Mouse (Mus musculus) thymus, adult 2 months (tissue): ENCODE measurements at regions not wholly inside any gene's neighbourhood (a gene's known extent, or its start where the extent isn't known, plus 50 kb on each side); places are given as distances from the start of the nearest gene placed in this dataset.

Source experiments
- DNase-seq: peaks from one replicate; pipeline ENCODE4 v3.0.0; 2021
- H3K27ac ChIP-seq: fragments of 200-500 bp; 2 replicates; pipeline ENCODE4 v1.5.1; 2012; ENCODE audit warnings: low read length, control low read depth; ENCODE audit not compliant: control insufficient read depth, insufficient read depth
- H3K27me3 ChIP-seq: fragments of 200-500 bp; 2 replicates; pipeline ENCODE4 v1.6.1; 2012; ENCODE audit warnings: mild to moderate bottlenecking, low read length, moderate library complexity, mixed read lengths; ENCODE audit not compliant: control insufficient read depth, insufficient read depth
- H3K36me3 ChIP-seq: fragments of 200-500 bp; 2 replicates; pipeline ENCODE4 v1.6.1; 2012; ENCODE audit warnings: mild to moderate bottlenecking, low read length, moderate library complexity; ENCODE audit not compliant: control insufficient read depth, insufficient read depth
- H3K4me1 ChIP-seq: fragments of 200-500 bp; replicated peaks from 2 replicates; pipeline ENCODE4 v1.6.1; 2012; ENCODE audit warnings: low read length; ENCODE audit not compliant: control insufficient read depth, insufficient read depth
- H3K4me3 ChIP-seq: fragments of 200-500 bp; 2 replicates; pipeline ENCODE4 v1.5.1; 2012; ENCODE audit warnings: mild to moderate bottlenecking, low read length, control low read depth, moderate library complexity; ENCODE audit not compliant: control insufficient read depth, insufficient read depth
- CTCF ChIP-seq: fragments of 200-500 bp; IDR thresholded peaks from 2 replicates; pipeline ENCODE4 v1.5.1; 2012; ENCODE audit warnings: mild to moderate bottlenecking, control low read depth, low read length, moderate library complexity, borderline replicate concordance; ENCODE audit not compliant: control insufficient read depth, poor library complexity, insufficient read depth; ENCODE audit errors: extremely low read depth
- POLR2A ChIP-seq: fragments of 200-500 bp; IDR thresholded peaks from 2 replicates; pipeline ENCODE4 v1.6.1; 2012; ENCODE audit warnings: mild to moderate bottlenecking, low read length, control low read depth, moderate library complexity; ENCODE audit not compliant: control insufficient read depth, poor library complexity, insufficient read depth; ENCODE audit errors: extremely low read depth
- WGBS: fragments of 180-500 bp; shearing (Covaris S2); methylation state at CpG from one replicate; pipeline ENCODE4 v1.1.7; 2018; 5-methylcytosine and 5-hydroxymethylcytosine counted together

- WGBS: 96% methylated on average over 4 of the region's 4 CpGs
- H3K27me3 ChIP-seq: no peaks in the 10 kb centered on the region
- no peak overlapping the region for H3K4me3 ChIP-seq
- no peak overlapping the region for H3K27ac ChIP-seq
- TF ChIP-seq POLR2A (no peak), CTCF (no peak)
- DNase-seq: no peak
- H3K36me3 ChIP-seq: no peaks in the 10 kb centered on the region
- no peaks in the 10 kb centered on the region for H3K4me1 ChIP-seq
These were observed 153.6 kb upstream of the Ankrd55 start for GRCm38 (mm10) chr13:112134701-112135100.

GRCm38 (mm10) chr13:112135777-112136176 is 152.5 kb upstream of the Ankrd55 start:
- WGBS: 95% methylated on average over 5 of the region's 5 CpGs
- no peak for DNase-seq
- H3K4me1 ChIP-seq: no peaks in the 10 kb centered on the region
- H3K4me3 ChIP-seq: no peak overlapping the region
- no peaks in the 10 kb centered on the region for H3K36me3 ChIP-seq
- no peaks in the 10 kb centered on the region for H3K27me3 ChIP-seq
- TF ChIP-seq POLR2A (no peak), CTCF (no peak)
- H3K27ac ChIP-seq: no peak overlapping the region

GRCm38 (mm10) chr13:112136850-112137249 is 151.4 kb upstream of the Ankrd55 start:
- H3K27ac ChIP-seq: no peak overlapping the region

GRCm38 (mm10) chr13:112140871-112141270 is 147.4 kb upstream of the Ankrd55 start:
- 96% methylated on average over 5 of the region's 5 CpGs for WGBS
- Histone ChIP-seq H3K36me3 (no peaks in the 10 kb centered on the region), H3K27ac (no peak overlapping the region), H3K27me3 (no peaks in the 10 kb centered on the region), H3K4me3 (no peak overlapping the region), H3K4me1 (no peaks in the 10 kb centered on the region)
- DNase-seq: no peak
- TF ChIP-seq CTCF (no peak), POLR2A (no peak)

More at GRCm38 (mm10) chr13:112136850-112137249, 151.4 kb upstream of the Ankrd55 start:
- 59% methylated on average over 1 of the region's 1 CpGs for WGBS
- Histone ChIP-seq H3K36me3 (no peaks in the 10 kb centered on the region), H3K27me3 (no peaks in the 10 kb centered on the region), H3K4me1 (no peaks in the 10 kb centered on the region), H3K4me3 (no peak overlapping the region)
- TF ChIP-seq POLR2A: no peak
- no peak for TF ChIP-seq CTCF
- no peak for DNase-seq

- Histone ChIP-seq H3K36me3 (no peaks in the 10 kb centered on the region), H3K27me3 (no peaks in the 10 kb centered on the region), H3K4me3 (no peak overlapping the region), H3K4me1 (no peaks in the 10 kb centered on the region), H3K27ac (no peak overlapping the region)
- WGBS: 95% methylated on average over 7 of the region's 7 CpGs
- DNase-seq: no peak
- TF ChIP-seq CTCF (no peak), POLR2A (no peak)
These were observed 143.6 kb upstream of the Ankrd55 start for GRCm38 (mm10) chr13:112144393-112145348.

GRCm38 (mm10) chr13:112152614-112153550 is 135.4 kb upstream of the Ankrd55 start:
- Histone ChIP-seq H3K27ac (no peak overlapping the region), H3K36me3 (no peaks in the 10 kb centered on the region), H3K4me1 (peaks cover 6% of the 10 kb centered on the region), H3K27me3 (no peaks in the 10 kb centered on the region), H3K4me3 (no peak overlapping the region)
- WGBS: 63% methylated on average over 27 of the region's 27 CpGs
- no peak for DNase-seq
- TF ChIP-seq POLR2A (no peak), CTCF (no peak)
